Mouse (Mus musculus): Measurements from ENCODE around the gene N6amt1. TPM values are rescaled to one million over a fixed set of nuclear protein-coding genes. Genes with fewer than 3 reads are reported as not detected.

N6amt1 gene
- polyA plus RNA-seq, 1 experiment from 2014 or later, result 24.7 TPM

- peaks cover 2% of the 10 kb centered on the region for H3K36me3 ChIP-seq (ENCODE audit: control insufficient read depth, insufficient read depth, low read length)
- WGBS (ENCODE audit: insufficient replicate concordance), result 86% methylated on average over 6 of the region's 6 CpGs
- H3K9ac ChIP-seq (ENCODE audit: low read depth, low read length), result no peak overlapping the region
- no peaks in the 10 kb centered on the region for H3K4me1 ChIP-seq (ENCODE audit: control insufficient read depth, insufficient read depth, low read length)
- ATAC-seq (replicated peaks; ENCODE audit: insufficient number of reproducible peaks, low FRiP score, low TSS enrichment), result no peak
- H3K27me3 ChIP-seq (ENCODE audit: control insufficient read depth, insufficient read depth, low read length), result no peaks in the 10 kb centered on the region
- H3K9me3 ChIP-seq (replicated peaks; ENCODE audit: control insufficient read depth, low read length), result no peaks in the 10 kb centered on the region
- H3K4me3 ChIP-seq (ENCODE audit: low read depth, low read length), result no peak overlapping the region
- H3K27ac ChIP-seq (ENCODE audit: low read depth, low read length), result no peak overlapping the region
- H3K4me2 ChIP-seq, result no peak overlapping the region
Measured at GRCm38 (mm10) chr16:87360096-87360495, 6.1 kb downstream of the N6amt1 start.

GRCm38 (mm10) chr16:87364231-87364630, 10.2 kb downstream of the N6amt1 start:
- Histone ChIP-seq H3K9ac (ENCODE audit: low read depth, low read length) (no peak overlapping the region), H3K4me1 (ENCODE audit: control insufficient read depth, insufficient read depth, low read length) (no peaks in the 10 kb centered on the region), H3K4me3 (ENCODE audit: low read depth, low read length) (no peak overlapping the region), H3K4me2 (no peak overlapping the region), H3K9me3 (replicated peaks; ENCODE audit: control insufficient read depth, low read length) (no peaks in the 10 kb centered on the region), H3K27me3 (ENCODE audit: control insufficient read depth, insufficient read depth, low read length) (no peaks in the 10 kb centered on the region), H3K36me3 (ENCODE audit: control insufficient read depth, insufficient read depth, low read length) (peaks cover 7% of the 10 kb centered on the region), H3K27ac (ENCODE audit: low read depth, low read length) (no peak overlapping the region)
- 72% methylated on average over 4 of the region's 4 CpGs for WGBS (ENCODE audit: insufficient replicate concordance)
- ATAC-seq (replicated peaks; ENCODE audit: insufficient number of reproducible peaks, low FRiP score, low TSS enrichment), result no peak; the same call in 1 of the 2 replicates

- Histone ChIP-seq H3K4me2 (no peak overlapping the region), H3K27me3 (ENCODE audit: control insufficient read depth, insufficient read depth, low read length) (no peaks in the 10 kb centered on the region), H3K27ac (ENCODE audit: low read depth, low read length) (no peak overlapping the region), H3K36me3 (ENCODE audit: control insufficient read depth, insufficient read depth, low read length) (peaks cover 7% of the 10 kb centered on the region), H3K9ac (ENCODE audit: low read depth, low read length) (no peak overlapping the region), H3K9me3 (replicated peaks; ENCODE audit: control insufficient read depth, low read length) (no peaks in the 10 kb centered on the region), H3K4me1 (ENCODE audit: control insufficient read depth, insufficient read depth, low read length) (no peaks in the 10 kb centered on the region), H3K4me3 (ENCODE audit: low read depth, low read length) (no peak overlapping the region)
- WGBS (ENCODE audit: insufficient replicate concordance), result 80% methylated on average over 10 of the region's 10 CpGs
- no peak for ATAC-seq (replicated peaks; ENCODE audit: insufficient number of reproducible peaks, low FRiP score, low TSS enrichment)
Measured at GRCm38 (mm10) chr16:87366035-87366434, 12.1 kb downstream of the N6amt1 start.

- Histone ChIP-seq H3K4me2 (no peak overlapping the region), H3K4me1 (ENCODE audit: control insufficient read depth, insufficient read depth, low read length) (no peaks in the 10 kb centered on the region), H3K9me3 (replicated peaks; ENCODE audit: control insufficient read depth, low read length) (no peaks in the 10 kb centered on the region), H3K36me3 (ENCODE audit: control insufficient read depth, insufficient read depth, low read length) (peaks cover 7% of the 10 kb centered on the region), H3K27ac (ENCODE audit: low read depth, low read length) (no peak overlapping the region), H3K9ac (ENCODE audit: low read depth, low read length) (no peak overlapping the region), H3K27me3 (ENCODE audit: control insufficient read depth, insufficient read depth, low read length) (no peaks in the 10 kb centered on the region), H3K4me3 (ENCODE audit: low read depth, low read length) (no peak overlapping the region)
- 86% methylated on average over 6 of the region's 6 CpGs for WGBS (ENCODE audit: insufficient replicate concordance)
- ATAC-seq (replicated peaks; ENCODE audit: insufficient number of reproducible peaks, low FRiP score, low TSS enrichment), result no peak
Measured at GRCm38 (mm10) chr16:87366445-87366844, 12.5 kb downstream of the N6amt1 start.

- H3K27me3 ChIP-seq (ENCODE audit: control insufficient read depth, insufficient read depth, low read length), result no peaks in the 10 kb centered on the region
- no peak overlapping the region for H3K4me3 ChIP-seq (ENCODE audit: low read depth, low read length)
- H3K4me2 ChIP-seq, result no peak overlapping the region
- H3K27ac ChIP-seq (ENCODE audit: low read depth, low read length), result no peak overlapping the region
- H3K36me3 ChIP-seq (ENCODE audit: control insufficient read depth, insufficient read depth, low read length), result peaks cover 29% of the 10 kb centered on the region
- 76% methylated on average over 2 of the region's 2 CpGs for WGBS (ENCODE audit: insufficient replicate concordance)
- H3K9ac ChIP-seq (ENCODE audit: low read depth, low read length), result no peak overlapping the region
- no peaks in the 10 kb centered on the region for H3K9me3 ChIP-seq (replicated peaks; ENCODE audit: control insufficient read depth, low read length)
- H3K4me1 ChIP-seq (ENCODE audit: control insufficient read depth, insufficient read depth, low read length), result no peaks in the 10 kb centered on the region
- no peak for ATAC-seq (replicated peaks; ENCODE audit: insufficient number of reproducible peaks, low FRiP score, low TSS enrichment)
Measured at GRCm38 (mm10) chr16:87382996-87383395, 29.0 kb downstream of the N6amt1 start.

- H3K36me3 ChIP-seq (ENCODE audit: control insufficient read depth, insufficient read depth, low read length), result peaks cover 23% of the 10 kb centered on the region
- WGBS (ENCODE audit: insufficient replicate concordance), result 80% methylated on average over 2 of the region's 2 CpGs
Measured at GRCm38 (mm10) chr16:87384366-87384765, 30.4 kb downstream of the N6amt1 start.

GRCm38 (mm10) chr16:87387444-87387977, 33.5 kb downstream of the N6amt1 start:
- H3K4me2 ChIP-seq, result no peak overlapping the region
- H3K27me3 ChIP-seq (ENCODE audit: control insufficient read depth, insufficient read depth, low read length), result no peaks in the 10 kb centered on the region
- H3K4me1 ChIP-seq (ENCODE audit: control insufficient read depth, insufficient read depth, low read length), result no peaks in the 10 kb centered on the region
- H3K36me3 ChIP-seq (ENCODE audit: control insufficient read depth, insufficient read depth, low read length), result peaks cover under 1% of the 10 kb centered on the region; the same call in 1 of the 2 replicates
- H3K4me3 ChIP-seq (ENCODE audit: low read depth, low read length), result no peak overlapping the region
- ATAC-seq (replicated peaks; ENCODE audit: insufficient number of reproducible peaks, low FRiP score, low TSS enrichment), result no peak
- H3K9ac ChIP-seq (ENCODE audit: low read depth, low read length), result no peak overlapping the region
- WGBS (ENCODE audit: insufficient replicate concordance), result 94% methylated on average over 3 of the region's 3 CpGs
- H3K9me3 ChIP-seq (replicated peaks; ENCODE audit: control insufficient read depth, low read length), result no peaks in the 10 kb centered on the region
- no peak overlapping the region for H3K27ac ChIP-seq (ENCODE audit: low read depth, low read length)

More at GRCm38 (mm10) chr16:87384366-87384765, 30.4 kb downstream of the N6amt1 start:
- Histone ChIP-seq H3K4me3 (ENCODE audit: low read depth, low read length) (no peak overlapping the region), H3K9ac (ENCODE audit: low read depth, low read length) (no peak overlapping the region), H3K9me3 (replicated peaks; ENCODE audit: control insufficient read depth, low read length) (no peaks in the 10 kb centered on the region), H3K4me2 (no peak overlapping the region), H3K27me3 (ENCODE audit: control insufficient read depth, insufficient read depth, low read length) (no peaks in the 10 kb centered on the region), H3K27ac (ENCODE audit: low read depth, low read length) (no peak overlapping the region), H3K4me1 (ENCODE audit: control insufficient read depth, insufficient read depth, low read length) (no peaks in the 10 kb centered on the region)
- ATAC-seq (replicated peaks; ENCODE audit: insufficient number of reproducible peaks, low FRiP score, low TSS enrichment), result no peak

- H3K4me3 ChIP-seq (ENCODE audit: low read depth, low read length), result no peak overlapping the region
- no peaks in the 10 kb centered on the region for H3K4me1 ChIP-seq (ENCODE audit: control insufficient read depth, insufficient read depth, low read length)
- ATAC-seq (replicated peaks; ENCODE audit: insufficient number of reproducible peaks, low FRiP score, low TSS enrichment), result 0 out of 2 replicates have a peak, but pooled peaks have one; percentile 59
- no peak overlapping the region for H3K4me2 ChIP-seq
- H3K9ac ChIP-seq (ENCODE audit: low read depth, low read length), result no peak overlapping the region
- H3K27ac ChIP-seq (ENCODE audit: low read depth, low read length), result no peak overlapping the region
- no peaks in the 10 kb centered on the region for H3K9me3 ChIP-seq (replicated peaks; ENCODE audit: control insufficient read depth, low read length)
- no peaks in the 10 kb centered on the region for H3K27me3 ChIP-seq (ENCODE audit: control insufficient read depth, insufficient read depth, low read length)
- WGBS (ENCODE audit: insufficient replicate concordance), result 46% methylated on average over 16 of the region's 16 CpGs
- H3K36me3 ChIP-seq (ENCODE audit: control insufficient read depth, insufficient read depth, low read length), result peaks cover 21% of the 10 kb centered on the region
Measured at GRCm38 (mm10) chr16:87393813-87394548, 40.0 kb downstream of the N6amt1 start.

- Histone ChIP-seq H3K4me1 (ENCODE audit: control insufficient read depth, insufficient read depth, low read length) (no peaks in the 10 kb centered on the region), H3K4me2 (no peak overlapping the region), H3K9me3 (replicated peaks; ENCODE audit: control insufficient read depth, low read length) (no peaks in the 10 kb centered on the region), H3K36me3 (ENCODE audit: control insufficient read depth, insufficient read depth, low read length) (peaks cover 37% of the 10 kb centered on the region), H3K27ac (ENCODE audit: low read depth, low read length) (no peak overlapping the region), H3K4me3 (ENCODE audit: low read depth, low read length) (no peak overlapping the region), H3K27me3 (ENCODE audit: control insufficient read depth, insufficient read depth, low read length) (no peaks in the 10 kb centered on the region), H3K9ac (ENCODE audit: low read depth, low read length) (no peak overlapping the region)
- WGBS (ENCODE audit: insufficient replicate concordance), result 83% methylated on average over 3 of the region's 3 CpGs
- ATAC-seq (replicated peaks; ENCODE audit: insufficient number of reproducible peaks, low FRiP score, low TSS enrichment), result no peak
Measured at GRCm38 (mm10) chr16:87405001-87405400, 51.0 kb downstream of the N6amt1 start.
